Mouse (Mus musculus): ENCODE data around the gene Nlrp2. TPM values are rescaled to one million over a fixed set of nuclear protein-coding genes. Genes with fewer than 3 reads are reported as not detected.

The Nlrp2 gene
- not detected for total RNA-seq (2021)
- polyA plus RNA-seq (2012; rRNA removed) = not detected in 2 replicates
- long read RNA-seq = 0 reads

DNA sequence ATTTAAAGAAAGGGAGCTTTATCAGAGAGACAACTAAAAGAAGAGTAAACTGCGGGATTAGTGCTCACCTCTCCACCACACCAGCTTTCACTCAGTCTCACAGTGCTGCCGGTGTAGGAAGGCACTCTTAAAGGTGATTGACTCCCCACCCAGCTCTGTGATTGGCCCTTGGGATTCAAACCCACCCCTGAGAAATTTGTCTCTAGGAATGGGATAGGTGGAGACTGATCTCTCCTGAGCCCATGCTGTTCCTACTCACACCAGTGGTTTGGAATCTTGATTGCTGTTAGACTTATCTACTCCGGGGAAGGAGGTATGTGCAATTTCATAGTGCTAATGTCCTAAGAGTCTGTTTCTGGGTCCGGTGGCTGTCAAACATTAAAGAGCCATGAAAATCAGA, at the start of gene Nlrp2:
TSS of gene Nlrp2 (minus strand) at position 101 of the 400 bp plus-strand sequence.
- no peak within 1 kb of the TSS for H3K4me3 ChIP-seq
- WGBS = 75% methylated on average over 4 of the region's 4 CpGs
- H3K27ac ChIP-seq = no peak within 1 kb of the TSS
- H3K79me2 ChIP-seq (replicated peaks; ENCODE audit: control insufficient read depth, insufficient read depth, low read length) = no peaks in the 10 kb centered on the region
- H3K9ac ChIP-seq (ENCODE audit: low read depth, low read length) = no peak within 1 kb of the TSS
- TF ChIP-seq EP300 (IDR thresholded peaks at IDR 0.05; ENCODE audit: insufficient read depth, low read depth, low read length) (no peak), POLR2A (IDR thresholded peaks at IDR 0.05; ENCODE audit: insufficient read depth, low read depth, low read length) (no peak), CTCF (IDR thresholded peaks at IDR 0.05) (no peak)
- H3K36me3 ChIP-seq (ENCODE audit: control insufficient read depth, insufficient read depth, low read length) = no peaks in the 10 kb centered on the region
- H3K4me1 ChIP-seq (ENCODE audit: control insufficient read depth, insufficient read depth, low read length) = no peaks in the 10 kb centered on the region
- DNase-seq = no peak
- no peaks in the 10 kb centered on the region for H3K27me3 ChIP-seq (ENCODE audit: control insufficient read depth, insufficient read depth, low read length)
- intact Hi-C loops (cut with DNase I) = no loop called here

DNA sequence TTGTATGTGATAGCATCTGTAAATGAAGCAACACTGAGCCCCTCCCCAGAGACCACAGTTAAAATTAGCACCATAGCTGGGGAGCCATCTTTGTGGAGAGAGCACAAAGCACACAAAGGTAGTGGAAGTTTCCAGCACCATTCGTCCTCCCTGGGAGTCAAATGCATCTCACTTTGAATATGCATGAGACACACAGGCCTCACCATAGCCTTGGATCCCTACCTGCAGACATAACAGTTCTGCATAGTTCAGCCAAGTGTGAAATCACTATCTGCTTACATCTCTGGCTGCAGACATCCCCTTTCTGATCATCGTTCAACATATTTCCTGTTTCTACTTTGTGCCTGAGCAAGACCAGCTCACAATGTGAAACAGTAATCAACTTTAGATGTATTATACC, 15.9 kb upstream of the Nlrp2 start:
- Histone ChIP-seq H3K4me1 (ENCODE audit: control insufficient read depth, insufficient read depth, low read length) (no peaks in the 10 kb centered on the region), H3K27me3 (ENCODE audit: control insufficient read depth, insufficient read depth, low read length) (no peaks in the 10 kb centered on the region), H3K4me3 (no peak overlapping the region), H3K36me3 (ENCODE audit: control insufficient read depth, insufficient read depth, low read length) (no peaks in the 10 kb centered on the region), H3K9ac (ENCODE audit: low read depth, low read length) (no peak overlapping the region), H3K27ac (no peak overlapping the region), H3K79me2 (replicated peaks; ENCODE audit: control insufficient read depth, insufficient read depth, low read length) (no peaks in the 10 kb centered on the region)
- 68% methylated on average over 2 of the region's 2 CpGs for WGBS
- intact Hi-C loops (cut with DNase I) = loop anchor here (1.0 kb wide), 1 partner anchor 31 kb away; no protein-coding TSS in a partner anchor
- DNase-seq = no peak
- no peak for TF ChIP-seq POLR2A (IDR thresholded peaks at IDR 0.05; ENCODE audit: insufficient read depth, low read depth, low read length)
- no peak for TF ChIP-seq CTCF (IDR thresholded peaks at IDR 0.05)
- TF ChIP-seq EP300 (IDR thresholded peaks at IDR 0.05; ENCODE audit: insufficient read depth, low read depth, low read length) = no peak

GRCm38 (mm10) chr7:5363599-5363998, 12.8 kb upstream of the Nlrp2 start:
- no peak for TF ChIP-seq CTCF (IDR thresholded peaks at IDR 0.05)
- TF ChIP-seq POLR2A (IDR thresholded peaks at IDR 0.05; ENCODE audit: insufficient read depth, low read depth, low read length) = no peak
- TF ChIP-seq EP300 (IDR thresholded peaks at IDR 0.05; ENCODE audit: insufficient read depth, low read depth, low read length) = no peak
- Histone ChIP-seq H3K27ac (no peak overlapping the region), H3K4me1 (ENCODE audit: control insufficient read depth, insufficient read depth, low read length) (no peaks in the 10 kb centered on the region), H3K36me3 (ENCODE audit: control insufficient read depth, insufficient read depth, low read length) (no peaks in the 10 kb centered on the region), H3K79me2 (replicated peaks; ENCODE audit: control insufficient read depth, insufficient read depth, low read length) (no peaks in the 10 kb centered on the region), H3K27me3 (ENCODE audit: control insufficient read depth, insufficient read depth, low read length) (no peaks in the 10 kb centered on the region), H3K9ac (ENCODE audit: low read depth, low read length) (no peak overlapping the region), H3K4me3 (no peak overlapping the region)
- no peak for DNase-seq
- intact Hi-C loops (cut with DNase I) = no loop called here
- WGBS = 89% methylated on average over 5 of the region's 5 CpGs

GRCm38 (mm10) chr7:5350237-5350636, 598 bp downstream of the Nlrp2 start, which contains the start of gene Gm5065:
Gene Gm5065 (plus strand): TSS chr7:5350537.
- TF ChIP-seq EP300 (IDR thresholded peaks at IDR 0.05; ENCODE audit: insufficient read depth, low read depth, low read length) (no peak), CTCF (IDR thresholded peaks at IDR 0.05) (no peak), POLR2A (IDR thresholded peaks at IDR 0.05; ENCODE audit: insufficient read depth, low read depth, low read length) (no peak)
- 71% methylated on average over 1 of the region's 1 CpGs for WGBS
- H3K4me3 ChIP-seq = no peak within 1 kb of the TSS

DNA sequence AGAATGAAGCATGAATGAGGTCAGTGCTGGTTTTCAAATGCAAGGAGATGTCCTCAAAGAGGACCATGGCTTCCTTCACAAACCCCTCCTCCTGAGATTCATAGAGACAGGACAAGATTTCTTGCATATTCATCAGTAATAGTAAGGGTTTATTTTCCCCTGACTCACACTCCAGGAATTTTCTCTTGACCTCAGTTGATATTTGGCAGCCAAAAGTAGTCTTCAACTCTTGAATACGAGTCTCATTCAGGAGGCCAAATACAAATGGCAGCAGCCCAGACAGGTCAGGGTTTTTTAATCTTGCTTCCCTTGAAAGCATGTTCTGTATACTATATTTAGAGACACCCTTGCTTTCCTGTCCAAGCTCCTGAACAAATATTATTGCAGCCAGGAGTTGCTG, 23.3 kb downstream of the Nlrp2 start:
- no peaks in the 10 kb centered on the region for H3K79me2 ChIP-seq (replicated peaks; ENCODE audit: control insufficient read depth, insufficient read depth, low read length)
- H3K36me3 ChIP-seq (ENCODE audit: control insufficient read depth, insufficient read depth, low read length) = no peaks in the 10 kb centered on the region
- no peak overlapping the region for H3K27ac ChIP-seq
- H3K9ac ChIP-seq (ENCODE audit: low read depth, low read length) = no peak overlapping the region
- intact Hi-C loops (cut with DNase I) = no loop called here
- 48% methylated on average over 1 of the region's 1 CpGs for WGBS
- TF ChIP-seq POLR2A (IDR thresholded peaks at IDR 0.05; ENCODE audit: insufficient read depth, low read depth, low read length) (no peak), CTCF (IDR thresholded peaks at IDR 0.05) (no peak), EP300 (IDR thresholded peaks at IDR 0.05; ENCODE audit: insufficient read depth, low read depth, low read length) (no peak)
- no peak overlapping the region for H3K4me3 ChIP-seq
- DNase-seq = no peak
- H3K4me1 ChIP-seq (ENCODE audit: control insufficient read depth, insufficient read depth, low read length) = no peaks in the 10 kb centered on the region
- H3K27me3 ChIP-seq (ENCODE audit: control insufficient read depth, insufficient read depth, low read length) = no peaks in the 10 kb centered on the region

More at GRCm38 (mm10) chr7:5350237-5350636, 598 bp downstream of the Nlrp2 start, which contains the start of gene Gm5065:
- DNase-seq = no peak
- H3K4me1 ChIP-seq (ENCODE audit: control insufficient read depth, insufficient read depth, low read length) = no peaks in the 10 kb centered on the region
- no peak within 1 kb of the TSS for H3K27ac ChIP-seq
- intact Hi-C loops (cut with DNase I) = no loop called here
- no peaks in the 10 kb centered on the region for H3K79me2 ChIP-seq (replicated peaks; ENCODE audit: control insufficient read depth, insufficient read depth, low read length)
- no peaks in the 10 kb centered on the region for H3K27me3 ChIP-seq (ENCODE audit: control insufficient read depth, insufficient read depth, low read length)
- no peaks in the 10 kb centered on the region for H3K36me3 ChIP-seq (ENCODE audit: control insufficient read depth, insufficient read depth, low read length)
- no peak within 1 kb of the TSS for H3K9ac ChIP-seq (ENCODE audit: low read depth, low read length)

DNA sequence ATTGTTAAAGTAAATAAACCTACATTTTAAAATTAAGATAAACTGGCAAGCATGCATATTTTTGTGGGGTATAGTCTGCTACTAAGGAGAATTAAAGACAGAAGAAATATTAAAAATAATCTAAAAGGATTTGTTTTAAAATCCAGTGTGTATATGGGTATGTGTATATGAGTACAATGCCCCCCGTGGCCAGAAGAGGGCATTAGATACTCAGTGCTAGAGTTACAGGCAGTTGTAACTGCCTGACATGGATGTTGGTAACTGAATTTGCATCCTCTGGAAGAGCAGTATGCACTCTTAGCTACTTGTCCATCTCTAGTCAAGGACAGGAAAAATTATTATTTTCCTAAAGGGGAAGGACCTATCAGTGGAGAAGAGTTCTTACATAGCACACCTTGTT, 62.6 kb downstream of the Nlrp2 start:
- no peaks in the 10 kb centered on the region for H3K4me1 ChIP-seq (ENCODE audit: control insufficient read depth, insufficient read depth, low read length)
- no peak overlapping the region for H3K9ac ChIP-seq (ENCODE audit: low read depth, low read length)
- no peak overlapping the region for H3K27ac ChIP-seq
- no peaks in the 10 kb centered on the region for H3K27me3 ChIP-seq (ENCODE audit: control insufficient read depth, insufficient read depth, low read length)
- no peak for DNase-seq
- no peaks in the 10 kb centered on the region for H3K36me3 ChIP-seq (ENCODE audit: control insufficient read depth, insufficient read depth, low read length)
- intact Hi-C loops (cut with DNase I) = no loop called here
- no peak for TF ChIP-seq CTCF (IDR thresholded peaks at IDR 0.05)
- no peak for TF ChIP-seq POLR2A (IDR thresholded peaks at IDR 0.05; ENCODE audit: insufficient read depth, low read depth, low read length)
- TF ChIP-seq EP300 (IDR thresholded peaks at IDR 0.05; ENCODE audit: insufficient read depth, low read depth, low read length) = no peak
- H3K4me3 ChIP-seq = no peak overlapping the region
- WGBS = 49% methylated on average over 1 of the region's 1 CpGs
- no peaks in the 10 kb centered on the region for H3K79me2 ChIP-seq (replicated peaks; ENCODE audit: control insufficient read depth, insufficient read depth, low read length)

All from heart, adult 2 months (tissue).